Mouse (Mus musculus) ES-Bruce4 (cell line): ENCODE measurements around the gene Lrrc49.

Source experiments
- CTCF ChIP-seq: IDR thresholded peaks from one replicate; pipeline ENCODE4 v1.8.1; 2011; ENCODE audit warnings: low read depth, low read length
- EP300 ChIP-seq: IDR thresholded peaks from 2 replicates; pipeline ENCODE4 v1.6.1; 2011; ENCODE audit warnings: low read depth, low read length; ENCODE audit not compliant: insufficient read depth

DNA sequence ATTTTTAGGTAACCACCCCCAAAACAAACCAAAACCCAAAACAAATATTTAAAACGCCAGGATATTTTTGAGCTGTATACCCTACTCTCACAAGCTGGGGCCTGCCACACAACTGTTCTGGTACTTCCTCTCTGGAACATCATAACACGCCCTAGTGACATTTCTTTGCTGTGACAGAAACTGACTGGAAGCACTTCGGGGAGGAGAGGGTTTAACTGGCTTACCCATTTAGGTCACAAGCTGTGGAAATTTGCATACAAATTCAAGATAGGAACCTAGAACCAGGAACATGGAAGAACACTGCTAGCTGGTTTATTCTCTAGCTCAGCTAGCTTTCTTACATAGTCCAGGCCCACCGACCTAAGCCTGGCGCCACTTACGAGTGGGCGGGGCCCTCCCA is 92.6 kb downstream of the Lrrc49 start:
- TF ChIP-seq EP300 = no peak
- TF ChIP-seq CTCF = no peak
